Mouse (Mus musculus) hindbrain, embryonic 11.5 days (tissue): ENCODE results near the gene Pkd2l1. TPM values are rescaled to one million over a fixed set of nuclear protein-coding genes. Genes with fewer than 3 reads are reported as not detected.
"Not testable (repeated sequence)": the region's sequence is repeated elsewhere in the genome, so short reads cannot be mapped to it uniquely, and the experiment has no call there.

Experiments used
- ATAC-seq: fragments of 200-750 bp; cut with Nextera tagmentation; 2 replicates; pipeline ENCODE4 v1.8.0; 2017; ENCODE audit warnings: mild to moderate bottlenecking, moderate TSS enrichment, moderate library complexity; ENCODE audit not compliant: low FRiP score
- DNase-seq: peaks from one replicate; pipeline ENCODE4 v3.0.0-alpha.2; 2015; ENCODE audit warnings: low spot score
- H3K27ac ChIP-seq: fragments of 300-500 bp; sonication (generic); 2 replicates; pipeline ENCODE4 v1.5.1; 2014; ENCODE audit warnings: mild to moderate bottlenecking, low read depth, low read length
- H3K27me3 ChIP-seq: fragments of 300-500 bp; sonication (generic); 2 replicates; pipeline ENCODE4 v1.6.1; 2014; ENCODE audit warnings: mild to moderate bottlenecking, low read length, moderate library complexity, mixed read lengths; ENCODE audit not compliant: control insufficient read depth, insufficient read depth
- H3K36me3 ChIP-seq: fragments of 300-500 bp; sonication (generic); 2 replicates; pipeline ENCODE4 v1.6.1; 2014; ENCODE audit warnings: mild to moderate bottlenecking, low read length, moderate library complexity, mixed read lengths; ENCODE audit not compliant: control insufficient read depth, insufficient read depth
- H3K4me1 ChIP-seq: fragments of 300-500 bp; sonication (generic); replicated peaks from 2 replicates; pipeline ENCODE4 v1.6.1; 2014; ENCODE audit warnings: low read length, mixed read lengths; ENCODE audit not compliant: control insufficient read depth, insufficient read depth
- H3K4me2 ChIP-seq: fragments of 300-500 bp; sonication (generic); replicated peaks from 2 replicates; pipeline ENCODE4 v1.6.1; 2014; ENCODE audit warnings: mild to moderate bottlenecking, low read depth, low read length
- H3K4me3 ChIP-seq: fragments of 300-500 bp; sonication (generic); 2 replicates; pipeline ENCODE4 v1.5.1; 2014; ENCODE audit warnings: low read depth, low read length
- H3K9ac ChIP-seq: fragments of 300-500 bp; sonication (generic); 2 replicates; pipeline ENCODE4 v1.6.1; 2014; ENCODE audit warnings: low read depth, low read length
- H3K9me3 ChIP-seq: fragments of 300-500 bp; sonication (generic); 2 replicates; pipeline ENCODE4 v1.6.1; 2016; ENCODE audit warnings: low read length; ENCODE audit not compliant: control insufficient read depth
- WGBS: fragments of 180-500 bp; shearing (Covaris S2); extraction: QIAGEN DNeasy Blood & Tissue Kit; methylation state at CpG from one replicate; pipeline ENCODE4 v1.1.7; 2014; 5-methylcytosine and 5-hydroxymethylcytosine counted together
- polyA plus RNA-seq: library from polyadenylated mRNA; unstranded; fragments of >200 nt; fragmentation: Nextera tagmentation; extraction: Ambion mirVana; gene quantifications from 2 replicates; pipeline ENCODE4 v1.2.1, GENCODE M21; 2014

Gene Pkd2l1
- polyA plus RNA-seq, 1 experiment from 2014 or later: 0.37 TPM

DNA sequence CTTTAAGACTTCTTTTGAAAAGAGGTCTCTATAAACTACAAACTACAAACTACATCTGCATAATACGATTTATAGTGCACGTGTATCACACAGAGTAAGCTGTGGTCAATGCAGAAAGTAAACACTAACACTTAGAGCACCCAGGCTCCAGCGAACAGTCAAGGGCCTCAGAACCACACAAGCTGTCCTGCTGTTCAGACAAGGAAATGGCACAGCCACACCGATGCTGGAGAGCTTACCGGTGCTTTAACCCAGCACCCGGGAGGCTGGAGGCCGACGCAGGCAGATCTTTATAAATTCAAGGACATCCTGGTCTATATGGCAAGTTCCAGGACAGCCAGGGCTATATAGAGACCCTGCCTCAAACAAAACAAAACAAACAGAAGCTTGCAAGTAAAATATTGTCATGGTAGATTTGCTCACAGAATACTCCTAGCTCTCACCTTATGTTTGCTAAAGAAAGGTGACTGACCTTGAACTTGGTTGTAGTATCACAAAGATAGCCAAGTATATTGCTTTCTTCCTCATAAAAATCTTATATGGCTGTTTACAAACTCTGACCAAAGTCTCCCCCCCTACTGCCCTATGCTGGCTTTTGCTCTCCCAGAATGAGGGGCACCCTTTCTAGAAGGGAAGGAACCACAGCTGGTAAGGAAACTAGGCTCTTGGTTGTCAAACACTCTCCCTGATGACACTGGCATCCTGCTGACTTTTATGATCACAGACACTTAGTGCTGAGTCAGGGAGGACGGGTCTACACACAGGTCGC is 64.3 kb downstream of the Pkd2l1 start:
- Histone ChIP-seq H3K36me3 (peaks cover 6% of the 10 kb centered on the region; the same call in 1 of the 2 replicates), H3K9me3 (no peaks in the 10 kb centered on the region), H3K9ac (no peak overlapping the region), H3K27me3 (no peaks in the 10 kb centered on the region), H3K4me1 (no peaks in the 10 kb centered on the region), H3K4me2 (no peak overlapping the region), H3K4me3 (no peak overlapping the region), H3K27ac (no peak overlapping the region)
- ATAC-seq (no peak), DNase-seq (no peak)
- WGBS: 97% methylated on average over 10 of the region's 10 CpGs

DNA sequence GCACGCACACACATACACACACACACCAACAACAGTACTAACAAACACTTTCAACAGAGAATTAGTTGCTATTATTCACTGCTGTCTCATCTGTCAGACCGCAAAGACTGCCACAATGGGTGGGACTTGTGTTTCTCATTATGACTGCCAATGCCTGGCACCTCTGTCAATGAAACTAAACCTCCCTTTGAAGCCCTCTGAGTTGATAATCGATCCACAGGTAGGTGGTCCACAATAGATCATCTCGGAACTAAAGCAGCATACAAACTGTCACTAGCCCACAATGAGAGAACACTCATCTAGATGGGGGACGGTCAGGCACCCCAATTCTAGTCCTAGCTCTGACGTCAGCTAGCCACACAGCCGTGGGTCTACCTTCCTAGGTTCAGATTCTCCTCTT is 71.1 kb downstream of the Pkd2l1 start:
- ATAC-seq: no peak
- no peak overlapping the region for H3K27ac ChIP-seq
- H3K4me3 ChIP-seq: no peak overlapping the region
- H3K4me1 ChIP-seq: no peaks in the 10 kb centered on the region
- H3K36me3 ChIP-seq: peaks cover 8% of the 10 kb centered on the region; the same call in 1 of the 2 replicates
- H3K27me3 ChIP-seq: no peaks in the 10 kb centered on the region
- H3K9me3 ChIP-seq: no peaks in the 10 kb centered on the region
- 95% methylated on average over 7 of the region's 7 CpGs for WGBS
- DNase-seq: no peak
- no peak overlapping the region for H3K9ac ChIP-seq
- no peak overlapping the region for H3K4me2 ChIP-seq

DNA sequence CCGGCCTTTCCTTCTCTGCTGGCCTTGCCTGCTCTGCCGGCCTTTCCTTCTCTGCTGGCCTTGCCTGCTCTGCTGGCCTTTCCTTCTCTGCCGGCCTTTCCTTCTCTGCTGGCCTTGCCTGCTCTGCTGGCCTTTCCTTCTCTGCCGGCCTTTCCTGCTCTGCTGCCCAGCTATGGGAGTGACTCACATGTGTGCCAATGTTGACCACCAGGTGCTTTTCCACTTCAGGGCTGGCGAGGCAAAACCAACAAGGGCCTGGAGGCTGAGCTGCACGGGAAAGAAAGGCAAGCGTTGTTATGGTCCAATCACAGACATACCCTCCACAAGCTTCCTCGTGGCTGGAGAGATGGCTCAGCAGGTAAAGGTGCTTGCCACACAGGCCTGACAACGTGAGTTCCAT is 71.6 kb downstream of the Pkd2l1 start:
- not testable (repeated sequence) for H3K4me1 ChIP-seq, H3K27ac ChIP-seq, H3K9ac ChIP-seq, H3K36me3 ChIP-seq, H3K9me3 ChIP-seq, ATAC-seq, DNase-seq, H3K27me3 ChIP-seq, H3K4me3 ChIP-seq, H3K4me2 ChIP-seq
- 89% methylated on average over 7 of the region's 9 CpGs for WGBS

DNA sequence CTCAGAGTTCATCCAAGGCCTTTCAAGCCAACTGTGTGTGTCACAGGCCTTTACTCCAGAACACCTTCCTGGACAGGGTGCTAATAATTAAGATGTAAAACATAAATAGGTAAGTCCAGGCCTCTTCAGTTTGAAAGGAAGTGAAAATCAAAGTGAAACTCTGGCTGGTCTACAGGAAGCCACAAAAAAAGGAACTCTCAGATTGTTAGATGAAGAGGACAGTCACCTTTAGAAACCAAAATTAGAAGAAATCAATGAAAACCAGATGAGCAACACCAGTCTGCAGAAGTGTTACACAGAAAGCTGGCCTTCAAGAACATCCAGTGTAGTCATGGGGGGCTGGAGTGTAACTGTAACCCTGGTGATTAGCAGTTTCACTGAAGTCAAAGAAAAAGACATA is 74.4 kb downstream of the Pkd2l1 start:
- no peak overlapping the region for H3K9ac ChIP-seq
- no peaks in the 10 kb centered on the region for H3K9me3 ChIP-seq
- DNase-seq: no peak
- no peaks in the 10 kb centered on the region for H3K4me1 ChIP-seq
- no peak overlapping the region for H3K4me2 ChIP-seq
- H3K36me3 ChIP-seq: peaks cover 11% of the 10 kb centered on the region
- H3K4me3 ChIP-seq: no peak overlapping the region
- no peak for ATAC-seq
- H3K27me3 ChIP-seq: no peaks in the 10 kb centered on the region
- no peak overlapping the region for H3K27ac ChIP-seq

DNA sequence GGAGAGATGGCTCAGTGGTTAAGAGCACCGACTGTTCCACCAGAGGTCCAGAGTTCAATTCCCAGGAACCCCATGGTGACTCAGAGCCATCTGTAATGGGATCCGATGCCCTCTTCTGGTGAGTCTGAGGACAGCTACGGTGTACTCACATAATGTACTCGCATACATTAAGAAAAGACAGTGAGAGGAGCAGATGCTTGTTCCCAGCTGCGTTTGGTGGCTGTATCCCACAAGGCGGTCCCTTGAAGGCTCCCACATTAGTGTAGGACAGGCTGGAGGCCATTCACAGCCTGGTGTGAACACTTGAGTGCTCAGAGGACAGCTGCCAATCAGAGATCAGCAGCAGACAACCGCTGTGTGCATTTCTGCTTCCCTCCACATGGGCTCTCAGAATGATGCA is 80.5 kb downstream of the Pkd2l1 start:
- Histone ChIP-seq H3K27me3 (no peaks in the 10 kb centered on the region), H3K4me2 (no peak overlapping the region), H3K9ac (no peak overlapping the region), H3K9me3 (no peaks in the 10 kb centered on the region), H3K4me3 (no peak overlapping the region), H3K4me1 (peaks cover 1% of the 10 kb centered on the region; the same call in 1 of the 2 replicates), H3K36me3 (peaks cover 7% of the 10 kb centered on the region; the same call in 1 of the 2 replicates), H3K27ac (no peak overlapping the region)
- peak; percentile 54 for DNase-seq
- WGBS: 61% methylated on average over 7 of the region's 7 CpGs
- ATAC-seq: no peak

DNA sequence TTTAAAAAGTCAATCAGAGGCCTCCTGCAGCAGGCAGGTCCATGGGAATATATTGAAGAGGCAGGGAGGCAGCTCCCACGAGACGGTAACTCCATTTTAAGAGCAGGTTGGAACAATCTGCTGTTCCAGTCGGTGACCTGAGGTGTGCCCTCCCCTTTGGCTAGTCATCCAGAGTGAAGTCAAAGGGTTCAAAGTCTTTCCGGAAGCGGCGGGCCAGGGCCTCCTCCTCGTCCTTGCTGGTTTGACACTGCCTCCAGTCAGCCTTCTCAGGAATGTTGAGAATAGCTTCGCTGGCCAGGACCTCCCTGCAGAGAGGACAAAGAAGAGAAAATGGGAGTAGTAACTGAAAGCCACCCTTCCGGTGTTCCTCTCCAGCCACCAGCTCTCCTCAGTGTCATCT is 81.9 kb downstream of the Pkd2l1 start:
- DNase-seq (no peak), ATAC-seq (no peak)
- H3K9me3 ChIP-seq: no peaks in the 10 kb centered on the region
- no peak overlapping the region for H3K4me3 ChIP-seq
- H3K4me1 ChIP-seq: peaks cover 5% of the 10 kb centered on the region; the same call in 1 of the 2 replicates
- H3K9ac ChIP-seq: no peak overlapping the region
- no peaks in the 10 kb centered on the region for H3K27me3 ChIP-seq
- H3K4me2 ChIP-seq: no peak overlapping the region
- H3K36me3 ChIP-seq: peaks cover 7% of the 10 kb centered on the region; the same call in 1 of the 2 replicates
- H3K27ac ChIP-seq: no peak overlapping the region
- 88% methylated on average over 9 of the region's 9 CpGs for WGBS

DNA sequence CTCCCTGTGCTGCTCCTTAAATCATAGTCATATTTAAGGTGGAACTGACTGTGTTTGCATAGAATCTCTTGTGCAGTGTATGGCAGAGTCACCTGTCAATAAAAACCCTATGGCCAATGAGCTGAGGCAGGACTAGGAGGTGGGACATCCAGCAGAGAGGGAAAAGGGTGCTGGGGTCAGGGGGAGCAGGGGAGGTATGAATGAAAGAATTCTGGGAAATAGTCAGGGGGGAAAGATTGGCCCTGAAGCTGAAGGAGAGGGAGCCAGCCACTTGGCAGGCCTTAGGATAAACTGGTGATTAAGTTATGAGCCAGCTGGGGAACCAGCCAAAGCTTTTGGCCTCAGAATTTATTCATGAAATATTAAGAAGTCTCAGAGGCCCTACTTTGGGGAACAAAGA is 83.2 kb downstream of the Pkd2l1 start:
- H3K9me3 ChIP-seq: no peaks in the 10 kb centered on the region
- DNase-seq: no peak

DNA sequence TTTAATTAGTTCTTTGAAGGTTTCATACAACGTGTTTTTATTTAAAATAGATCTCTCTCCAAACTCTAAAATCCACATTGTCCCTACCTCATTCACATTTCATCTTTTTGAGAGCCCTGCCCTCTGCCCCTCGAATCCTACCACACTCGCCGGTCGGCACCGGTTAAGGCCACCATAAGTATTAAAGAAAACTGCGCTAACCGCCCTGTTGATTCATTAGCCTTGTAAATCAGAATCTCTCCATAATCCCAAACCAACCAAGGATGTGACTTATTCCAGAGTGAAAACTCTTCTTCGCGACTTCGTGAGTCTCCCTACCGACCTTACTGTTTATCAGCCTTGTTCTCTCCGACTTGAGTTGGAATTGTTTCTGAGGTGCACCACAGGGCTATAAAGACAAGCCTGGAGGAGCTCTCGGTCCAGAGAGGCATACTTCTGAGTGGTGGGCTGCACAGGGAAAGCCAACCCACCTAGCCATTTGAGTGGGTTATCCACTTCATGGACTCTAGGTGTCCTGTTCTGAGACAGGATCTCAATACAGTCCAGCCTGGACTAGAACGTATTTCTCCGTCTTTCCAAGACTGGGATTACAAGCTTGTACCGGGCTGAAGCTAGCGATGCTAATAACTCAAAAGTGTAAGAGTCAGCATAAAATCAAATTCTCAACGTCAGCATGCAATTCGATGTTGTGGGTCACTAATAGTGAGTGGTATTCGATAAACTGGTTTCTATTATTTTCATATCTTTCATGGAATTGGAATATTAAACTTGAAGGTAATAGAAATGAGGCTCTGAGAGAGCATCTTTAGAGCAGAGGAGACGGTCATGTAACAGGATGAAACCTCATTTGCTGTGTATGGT is 84.4 kb downstream of the Pkd2l1 start:
- H3K4me2 ChIP-seq: peak overlapping the region; percentile 83
- DNase-seq (peak; percentile 29), ATAC-seq (peak; percentile 53; the same call in 1 of the 2 replicates)
- H3K9me3 ChIP-seq: no peaks in the 10 kb centered on the region
- no peak overlapping the region for H3K27ac ChIP-seq
- H3K27me3 ChIP-seq: no peaks in the 10 kb centered on the region
- peaks cover 5% of the 10 kb centered on the region; the same call in 1 of the 2 replicates for H3K4me1 ChIP-seq
- H3K4me3 ChIP-seq: peak overlapping the region; percentile 97
- WGBS: 30% methylated on average over 22 of the region's 22 CpGs
- H3K36me3 ChIP-seq: peaks cover 2% of the 10 kb centered on the region; the same call in 1 of the 2 replicates
- H3K9ac ChIP-seq: peak overlapping the region; percentile 93

More for the DNA sequence above, 83.2 kb downstream of the Pkd2l1 start:
- H3K4me2 ChIP-seq: no peak overlapping the region
- no peaks in the 10 kb centered on the region for H3K27me3 ChIP-seq
- H3K4me1 ChIP-seq: peaks cover 5% of the 10 kb centered on the region; the same call in 1 of the 2 replicates
- H3K4me3 ChIP-seq: no peak overlapping the region
- peaks cover 5% of the 10 kb centered on the region; the same call in 1 of the 2 replicates for H3K36me3 ChIP-seq
- no peak for ATAC-seq
- H3K27ac ChIP-seq: no peak overlapping the region
- no peak overlapping the region for H3K9ac ChIP-seq
